Mouse (Mus musculus) hindbrain, embryonic 14.5 days (tissue): Measurements from ENCODE around the gene Psmd9. TPM values are rescaled to one million over a fixed set of nuclear protein-coding genes. Genes with fewer than 3 reads are reported as not detected.

Experiments
- ATAC-seq: fragments of 200-750 bp; cut with Nextera tagmentation; 2 replicates; pipeline ENCODE4 v1.8.0; 2017; ENCODE audit warnings: moderate number of reproducible peaks, mild to moderate bottlenecking, moderate TSS enrichment, moderate library complexity; ENCODE audit not compliant: low FRiP score
- DNase-seq: peaks from one replicate; pipeline ENCODE4 v3.0.0-alpha.2; 2015; ENCODE audit warnings: low spot score
- H3K27ac ChIP-seq: fragments of 300-500 bp; sonication (generic); 2 replicates; pipeline ENCODE4 v1.5.1; 2014; ENCODE audit warnings: mild to moderate bottlenecking, moderate library complexity
- H3K27me3 ChIP-seq: fragments of 300-500 bp; sonication (generic); 2 replicates; pipeline ENCODE4 v1.6.1; 2014; ENCODE audit warnings: mild to moderate bottlenecking, low read length, mixed read lengths; ENCODE audit not compliant: control insufficient read depth, insufficient read depth
- H3K36me3 ChIP-seq: fragments of 300-500 bp; sonication (generic); replicated peaks from 2 replicates; pipeline ENCODE4 v1.6.1; 2014; ENCODE audit not compliant: control insufficient read depth, insufficient read depth
- H3K4me1 ChIP-seq: fragments of 300-500 bp; sonication (generic); replicated peaks from 2 replicates; pipeline ENCODE4 v1.6.1; 2014; ENCODE audit warnings: antibody characterized with exemption, low read length, mixed read lengths; ENCODE audit not compliant: control insufficient read depth, insufficient read depth
- H3K4me2 ChIP-seq: fragments of 300-500 bp; sonication (generic); replicated peaks from 2 replicates; pipeline ENCODE4 v1.6.1; 2014; ENCODE audit warnings: mild to moderate bottlenecking, moderate library complexity
- H3K4me3 ChIP-seq: fragments of 300-500 bp; sonication (generic); replicated peaks from 2 replicates; pipeline ENCODE4 v1.5.1; 2014; ENCODE audit warnings: mild to moderate bottlenecking, low read length
- H3K9ac ChIP-seq: fragments of 300-500 bp; sonication (generic); 2 replicates; pipeline ENCODE4 v1.6.1; 2014
- H3K9me3 ChIP-seq: fragments of 300-500 bp; sonication (generic); 2 replicates; pipeline ENCODE4 v1.6.1; 2016; ENCODE audit warnings: low read length; ENCODE audit not compliant: control insufficient read depth
- WGBS: fragments of 180-500 bp; shearing (Covaris S2); extraction: QIAGEN DNeasy Blood & Tissue Kit; methylation state at CpG from one replicate; pipeline ENCODE4 v1.1.7; 2014; 5-methylcytosine and 5-hydroxymethylcytosine counted together
- polyA plus RNA-seq: library from polyadenylated mRNA; unstranded; fragments of >200 nt; fragmentation: Nextera tagmentation; extraction: Ambion mirVana; gene quantifications from 2 replicates; pipeline ENCODE4 v1.2.1, GENCODE M21; 2014

The Psmd9 gene
- polyA plus RNA-seq, 1 experiment from 2014 or later, result 66.8 TPM

DNA sequence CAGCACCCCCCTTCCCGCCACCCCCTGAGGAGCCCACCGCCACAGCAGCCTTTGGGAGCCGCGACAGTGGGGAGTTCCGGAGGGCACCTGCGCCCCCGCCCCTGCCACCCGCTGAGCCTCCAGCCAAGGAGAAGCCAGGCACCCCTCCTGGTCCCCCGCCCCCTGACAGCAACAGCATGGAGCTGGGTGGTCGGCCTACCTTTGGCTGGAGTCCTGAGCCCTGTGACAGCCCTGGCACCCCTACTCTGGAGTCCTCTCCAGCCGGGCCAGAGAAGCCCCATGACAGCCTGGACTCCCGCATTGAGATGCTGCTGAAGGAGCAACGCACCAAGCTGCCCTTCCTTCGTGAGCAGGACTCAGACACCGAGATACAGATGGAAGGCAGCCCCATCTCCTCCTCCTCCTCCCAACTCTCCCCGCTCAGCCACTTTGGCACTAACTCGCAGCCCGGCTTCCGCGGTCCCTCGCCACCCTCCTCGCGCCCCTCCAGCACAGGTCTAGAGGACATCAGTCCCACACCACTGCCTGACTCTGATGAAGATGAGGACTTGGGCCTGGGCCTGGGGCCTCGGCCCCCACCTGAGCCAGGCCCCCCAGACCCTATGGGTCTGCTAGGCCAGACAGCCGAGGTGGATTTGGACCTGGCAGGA, 21.0 kb upstream of the Psmd9 start:
- H3K4me2 ChIP-seq, result no peak overlapping the region
- no peak for DNase-seq
- peaks cover 50% of the 10 kb centered on the region for H3K4me1 ChIP-seq
- no peak for ATAC-seq
- no peak overlapping the region for H3K4me3 ChIP-seq
- WGBS, result 75% methylated on average over 25 of the region's 25 CpGs
- no peaks in the 10 kb centered on the region for H3K27me3 ChIP-seq
- no peak overlapping the region for H3K9ac ChIP-seq
- H3K9me3 ChIP-seq, result no peaks in the 10 kb centered on the region
- no peak overlapping the region for H3K27ac ChIP-seq
- H3K36me3 ChIP-seq, result peaks cover 57% of the 10 kb centered on the region

DNA sequence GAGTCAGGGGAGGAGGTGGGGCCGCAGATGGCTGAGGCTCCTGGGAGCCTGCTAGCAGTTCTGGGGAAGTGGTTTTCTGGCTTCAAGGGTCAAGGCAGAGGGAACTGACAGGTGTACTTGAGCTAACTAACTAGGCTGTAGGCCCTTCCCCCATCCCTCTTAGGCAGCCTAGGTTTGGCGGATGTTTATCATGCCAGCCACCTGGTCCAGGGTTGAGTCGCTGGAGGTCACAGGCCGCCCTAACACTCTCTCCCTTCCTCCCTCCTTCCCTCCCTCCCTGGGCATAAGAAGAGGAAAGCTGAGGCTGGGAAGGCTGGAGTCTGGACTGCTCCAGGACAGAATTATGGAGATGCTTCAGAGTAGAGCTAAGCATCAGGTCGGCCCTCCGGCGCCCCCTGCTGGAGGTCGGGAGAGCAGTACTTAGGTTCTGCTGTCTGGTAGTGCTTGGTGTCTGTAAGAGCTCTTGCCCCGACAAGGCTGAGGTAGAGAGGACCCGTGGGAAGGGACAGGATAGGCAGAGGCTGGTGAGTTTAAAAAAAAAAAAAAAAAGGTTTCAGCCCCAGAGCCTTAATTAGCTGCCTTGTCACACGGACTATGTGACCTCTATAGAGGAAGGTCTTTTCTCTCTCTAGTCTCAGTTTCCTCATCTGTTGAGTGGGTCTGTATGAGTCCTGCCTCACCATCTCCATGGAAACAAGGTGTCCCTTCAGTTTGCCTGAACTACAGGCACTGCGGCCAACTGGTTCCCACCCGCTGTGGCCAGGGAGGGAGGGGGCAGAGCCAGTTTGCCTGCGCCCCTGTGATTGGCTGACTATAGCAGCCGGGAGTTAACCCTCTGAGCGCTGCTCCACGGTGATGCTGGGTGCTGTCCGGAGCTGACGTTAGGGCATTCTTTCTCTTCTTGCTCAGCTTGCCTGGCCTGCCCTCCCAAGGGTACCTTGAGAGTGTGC, 19.5 kb upstream of the Psmd9 start:
- Histone ChIP-seq H3K4me1 (peaks cover 40% of the 10 kb centered on the region), H3K9me3 (no peaks in the 10 kb centered on the region), H3K4me3 (peak overlapping the region; percentile 29), H3K9ac (peak overlapping the region; percentile 5), H3K27me3 (no peaks in the 10 kb centered on the region), H3K27ac (no peak overlapping the region), H3K4me2 (peak overlapping the region; percentile 54), H3K36me3 (peaks cover 72% of the 10 kb centered on the region)
- DNase-seq (peak; percentile 89), ATAC-seq (peak; percentile 84)
- 10% methylated on average over 19 of the region's 19 CpGs for WGBS

DNA sequence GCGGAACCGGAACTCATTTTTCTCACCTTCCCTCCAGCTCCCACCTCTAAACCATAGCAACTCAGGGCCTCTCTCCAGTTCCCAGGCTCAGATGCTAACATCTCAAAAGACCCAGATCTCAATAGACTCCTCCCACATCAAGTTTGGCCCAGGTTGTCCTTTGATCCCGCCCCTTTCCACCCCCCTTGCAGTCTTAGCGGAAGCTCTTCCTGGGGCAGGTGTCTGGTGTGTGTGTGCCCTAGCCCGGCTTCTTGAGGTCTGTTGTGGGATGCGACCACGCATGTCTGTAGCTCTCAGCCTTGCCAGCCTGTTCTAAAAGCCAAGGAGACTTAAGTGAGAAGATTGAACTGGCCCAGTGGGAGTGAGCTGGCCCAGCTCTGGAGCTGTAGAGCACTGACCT, 18.6 kb upstream of the Psmd9 start:
- Histone ChIP-seq H3K4me2 (peak overlapping the region; percentile 54), H3K36me3 (peaks cover 76% of the 10 kb centered on the region), H3K9ac (peak overlapping the region; percentile 5), H3K4me3 (peak overlapping the region; percentile 29), H3K27me3 (no peaks in the 10 kb centered on the region), H3K9me3 (no peaks in the 10 kb centered on the region), H3K4me1 (peaks cover 31% of the 10 kb centered on the region), H3K27ac (no peak overlapping the region)
- ATAC-seq, result no peak
- 50% methylated on average over 7 of the region's 7 CpGs for WGBS
- DNase-seq, result no peak

DNA sequence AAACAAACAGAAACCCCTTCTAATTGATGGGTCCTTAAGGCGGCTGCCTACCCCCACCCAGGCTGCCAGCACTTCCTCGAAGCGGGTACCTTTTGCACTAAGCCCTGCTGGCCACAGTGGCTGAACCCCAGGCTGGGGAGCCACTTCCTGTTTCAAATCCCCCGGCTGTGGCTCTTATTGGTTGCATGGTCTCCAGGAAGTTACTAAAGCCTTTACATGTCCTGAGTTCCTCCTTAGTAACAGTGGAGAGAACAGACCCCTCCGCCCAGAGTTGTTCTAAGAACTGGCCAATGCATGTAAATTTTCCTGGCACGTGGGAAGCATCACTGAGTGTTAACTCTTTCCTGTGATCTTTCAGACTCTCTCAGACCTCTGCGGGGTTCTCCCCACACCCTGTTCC, 18.1 kb upstream of the Psmd9 start:
- 43% methylated on average over 7 of the region's 7 CpGs for WGBS
- H3K4me2 ChIP-seq, result peak overlapping the region; percentile 54
- peaks cover 27% of the 10 kb centered on the region for H3K4me1 ChIP-seq
- no peaks in the 10 kb centered on the region for H3K9me3 ChIP-seq
- peak overlapping the region; percentile 5 for H3K9ac ChIP-seq
- ATAC-seq, result no peak
- H3K27ac ChIP-seq, result no peak overlapping the region
- H3K36me3 ChIP-seq, result peaks cover 78% of the 10 kb centered on the region
- no peak for DNase-seq
- no peaks in the 10 kb centered on the region for H3K27me3 ChIP-seq
- H3K4me3 ChIP-seq, result peak overlapping the region; percentile 29

GRCm38 (mm10) chr5:123151707-123152362, 17.4 kb upstream of the Psmd9 start:
- no peak overlapping the region for H3K4me3 ChIP-seq
- no peaks in the 10 kb centered on the region for H3K9me3 ChIP-seq
- H3K4me2 ChIP-seq, result no peak overlapping the region
- WGBS, result 96% methylated on average over 18 of the region's 19 CpGs
- DNase-seq (no peak), ATAC-seq (no peak)
- no peak overlapping the region for H3K27ac ChIP-seq
- peaks cover 26% of the 10 kb centered on the region for H3K4me1 ChIP-seq
- peaks cover 78% of the 10 kb centered on the region for H3K36me3 ChIP-seq
- no peak overlapping the region for H3K9ac ChIP-seq
- no peaks in the 10 kb centered on the region for H3K27me3 ChIP-seq

- H3K4me2 ChIP-seq, result no peak overlapping the region
- no peak overlapping the region for H3K9ac ChIP-seq
- no peak for DNase-seq
- H3K4me1 ChIP-seq, result peaks cover 26% of the 10 kb centered on the region
- no peaks in the 10 kb centered on the region for H3K27me3 ChIP-seq
- no peak overlapping the region for H3K4me3 ChIP-seq
- no peaks in the 10 kb centered on the region for H3K9me3 ChIP-seq
- no peak overlapping the region for H3K27ac ChIP-seq
- H3K36me3 ChIP-seq, result peaks cover 78% of the 10 kb centered on the region
- WGBS, result 95% methylated on average over 1 of the region's 1 CpGs
- no peak for ATAC-seq
Observed at GRCm38 (mm10) chr5:123152901-123153300, 16.3 kb upstream of the Psmd9 start.

DNA sequence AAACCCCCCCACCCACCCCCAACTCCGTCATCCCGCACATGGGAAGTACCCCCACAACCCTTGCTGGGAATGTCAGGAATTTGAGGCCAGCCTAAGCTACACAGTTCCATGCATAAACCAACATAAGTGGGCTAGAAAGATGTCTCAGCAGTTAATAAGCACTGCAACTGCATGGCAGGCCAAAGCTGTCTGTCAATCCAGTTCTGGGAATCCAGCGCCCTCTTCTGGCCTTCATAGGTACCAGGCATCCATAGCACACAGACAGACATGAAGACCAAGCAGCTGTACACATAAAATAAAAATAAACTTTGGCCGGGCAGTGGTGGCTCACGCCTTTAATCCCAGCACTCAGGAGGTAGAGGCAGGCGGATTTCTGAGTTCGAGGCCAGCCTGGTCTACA, 13.8 kb upstream of the Psmd9 start:
- Histone ChIP-seq H3K27me3 (no peaks in the 10 kb centered on the region), H3K9ac (no peak overlapping the region), H3K4me3 (no peak overlapping the region), H3K4me1 (peaks cover 13% of the 10 kb centered on the region), H3K36me3 (peaks cover 89% of the 10 kb centered on the region), H3K4me2 (no peak overlapping the region), H3K9me3 (no peaks in the 10 kb centered on the region), H3K27ac (no peak overlapping the region)
- ATAC-seq, result no peak
- 64% methylated on average over 7 of the region's 7 CpGs for WGBS
- peak; percentile 64 for DNase-seq

- H3K36me3 ChIP-seq, result peaks cover 91% of the 10 kb centered on the region
- ATAC-seq, result no peak
- H3K27ac ChIP-seq, result no peak overlapping the region
- no peak overlapping the region for H3K9ac ChIP-seq
- no peak overlapping the region for H3K4me2 ChIP-seq
- H3K27me3 ChIP-seq, result no peaks in the 10 kb centered on the region
- WGBS, result 86% methylated on average over 12 of the region's 12 CpGs
- no peak for DNase-seq
- H3K9me3 ChIP-seq, result no peaks in the 10 kb centered on the region
- H3K4me1 ChIP-seq, result no peaks in the 10 kb centered on the region
- H3K4me3 ChIP-seq, result no peak overlapping the region
Observed at GRCm38 (mm10) chr5:123156763-123157162, 12.4 kb upstream of the Psmd9 start.

DNA sequence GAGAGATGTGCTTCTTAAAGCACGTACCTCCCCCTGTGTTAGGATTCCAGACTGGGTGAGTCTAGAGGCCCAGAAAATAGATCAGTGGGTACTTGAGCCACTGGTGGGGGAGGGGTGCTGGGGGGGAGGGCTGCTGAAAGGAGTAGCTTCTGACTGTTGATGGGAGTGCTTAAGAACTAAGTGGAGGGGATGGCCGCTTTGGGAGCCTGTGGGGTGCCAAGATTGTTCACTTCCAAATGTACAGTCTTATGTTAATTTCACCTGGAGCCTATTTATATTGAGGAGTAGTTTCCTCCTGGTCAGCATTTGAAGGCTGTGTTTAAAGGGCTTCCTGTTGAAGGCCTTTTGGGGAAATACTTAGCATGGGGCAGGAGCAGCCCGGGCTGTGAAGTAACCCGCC, 11.2 kb upstream of the Psmd9 start:
- WGBS, result 87% methylated on average over 4 of the region's 4 CpGs
- DNase-seq (no peak), ATAC-seq (no peak)

More for the DNA sequence above, 11.2 kb upstream of the Psmd9 start:
- Histone ChIP-seq H3K36me3 (peaks cover 92% of the 10 kb centered on the region), H3K27ac (no peak overlapping the region), H3K27me3 (no peaks in the 10 kb centered on the region), H3K9ac (no peak overlapping the region), H3K4me3 (no peak overlapping the region), H3K4me1 (no peaks in the 10 kb centered on the region), H3K9me3 (no peaks in the 10 kb centered on the region), H3K4me2 (no peak overlapping the region)
